Mouse (Mus musculus) thymus, adult 2 months (tissue): ENCODE results near the gene Scarb1. TPM values are rescaled to one million over a fixed set of nuclear protein-coding genes. Genes with fewer than 3 reads are reported as not detected.

Experiments used
- DNase-seq: peaks from one replicate; pipeline ENCODE4 v3.0.0; 2021
- H3K27ac ChIP-seq: fragments of 200-500 bp; 2 replicates; pipeline ENCODE4 v1.5.1; 2012; ENCODE audit warnings: low read length, control low read depth; ENCODE audit not compliant: control insufficient read depth, insufficient read depth
- H3K27me3 ChIP-seq: fragments of 200-500 bp; 2 replicates; pipeline ENCODE4 v1.6.1; 2012; ENCODE audit warnings: mild to moderate bottlenecking, low read length, moderate library complexity, mixed read lengths; ENCODE audit not compliant: control insufficient read depth, insufficient read depth
- H3K36me3 ChIP-seq: fragments of 200-500 bp; 2 replicates; pipeline ENCODE4 v1.6.1; 2012; ENCODE audit warnings: mild to moderate bottlenecking, low read length, moderate library complexity; ENCODE audit not compliant: control insufficient read depth, insufficient read depth
- H3K4me1 ChIP-seq: fragments of 200-500 bp; replicated peaks from 2 replicates; pipeline ENCODE4 v1.6.1; 2012; ENCODE audit warnings: low read length; ENCODE audit not compliant: control insufficient read depth, insufficient read depth
- H3K4me3 ChIP-seq: fragments of 200-500 bp; 2 replicates; pipeline ENCODE4 v1.5.1; 2012; ENCODE audit warnings: mild to moderate bottlenecking, low read length, control low read depth, moderate library complexity; ENCODE audit not compliant: control insufficient read depth, insufficient read depth
- CTCF ChIP-seq: fragments of 200-500 bp; IDR thresholded peaks from 2 replicates; pipeline ENCODE4 v1.5.1; 2012; ENCODE audit warnings: mild to moderate bottlenecking, control low read depth, low read length, moderate library complexity, borderline replicate concordance; ENCODE audit not compliant: control insufficient read depth, poor library complexity, insufficient read depth; ENCODE audit errors: extremely low read depth
- POLR2A ChIP-seq: fragments of 200-500 bp; IDR thresholded peaks from 2 replicates; pipeline ENCODE4 v1.6.1; 2012; ENCODE audit warnings: mild to moderate bottlenecking, low read length, control low read depth, moderate library complexity; ENCODE audit not compliant: control insufficient read depth, poor library complexity, insufficient read depth; ENCODE audit errors: extremely low read depth
- WGBS: fragments of 180-500 bp; shearing (Covaris S2); methylation state at CpG from one replicate; pipeline ENCODE4 v1.1.7; 2018; 5-methylcytosine and 5-hydroxymethylcytosine counted together
- polyA plus RNA-seq: library from polyadenylated mRNA; depleted of rRNA; stranded (reverse); fragments of >200 nt; gene quantifications from 2 replicates; pipeline ENCODE4 v1.2.3, GENCODE M21; 2012

The Scarb1 gene
- polyA plus RNA-seq, 1 experiment: 80.7 TPM

- peaks cover 14% of the 10 kb centered on the region for H3K4me1 ChIP-seq
- H3K4me3 ChIP-seq: no peak overlapping the region
- H3K36me3 ChIP-seq: no peaks in the 10 kb centered on the region
- no peak for DNase-seq
- 89% methylated on average over 13 of the region's 13 CpGs for WGBS
- H3K27ac ChIP-seq: no peak overlapping the region
- TF ChIP-seq CTCF (no peak), POLR2A (no peak)
- no peaks in the 10 kb centered on the region for H3K27me3 ChIP-seq
Observed at GRCm38 (mm10) chr5:125312970-125313597, 27.8 kb downstream of the Scarb1 start.

- no peak overlapping the region for H3K4me3 ChIP-seq
- TF ChIP-seq CTCF (no peak), POLR2A (no peak)
- no peaks in the 10 kb centered on the region for H3K36me3 ChIP-seq
- no peak for DNase-seq
- peaks cover 2% of the 10 kb centered on the region; the same call in 1 of the 2 replicates for H3K4me1 ChIP-seq
- H3K27ac ChIP-seq: no peak overlapping the region
- 93% methylated on average over 2 of the region's 2 CpGs for WGBS
- no peaks in the 10 kb centered on the region for H3K27me3 ChIP-seq
Observed at GRCm38 (mm10) chr5:125310986-125311385, 29.9 kb downstream of the Scarb1 start.

GRCm38 (mm10) chr5:125309193-125309592 is 31.7 kb downstream of the Scarb1 start:
- TF ChIP-seq CTCF: no peak
- TF ChIP-seq POLR2A: no peak
- H3K27ac ChIP-seq: no peak overlapping the region
- H3K27me3 ChIP-seq: no peaks in the 10 kb centered on the region
- WGBS: 95% methylated on average over 7 of the region's 7 CpGs
- peaks cover 2% of the 10 kb centered on the region; the same call in 1 of the 2 replicates for H3K4me1 ChIP-seq
- H3K4me3 ChIP-seq: no peak overlapping the region
- no peaks in the 10 kb centered on the region for H3K36me3 ChIP-seq
- no peak for DNase-seq

- DNase-seq: no peak
- TF ChIP-seq POLR2A: no peak
- TF ChIP-seq CTCF: no peak
- H3K36me3 ChIP-seq: no peaks in the 10 kb centered on the region
- H3K27ac ChIP-seq: no peak overlapping the region
- 91% methylated on average over 13 of the region's 13 CpGs for WGBS
- H3K4me3 ChIP-seq: no peak overlapping the region
- peaks cover 2% of the 10 kb centered on the region; the same call in 1 of the 2 replicates for H3K4me1 ChIP-seq
- no peaks in the 10 kb centered on the region for H3K27me3 ChIP-seq
Observed at GRCm38 (mm10) chr5:125306824-125307223, 34.1 kb downstream of the Scarb1 start.

- no peak for DNase-seq
- Histone ChIP-seq H3K4me3 (no peak overlapping the region), H3K36me3 (no peaks in the 10 kb centered on the region), H3K27ac (no peak overlapping the region), H3K4me1 (peaks cover 2% of the 10 kb centered on the region; the same call in 1 of the 2 replicates), H3K27me3 (no peaks in the 10 kb centered on the region)
- WGBS: 49% methylated on average over 7 of the region's 7 CpGs
- TF ChIP-seq CTCF (no peak), POLR2A (no peak)
Observed at GRCm38 (mm10) chr5:125306372-125306771, 34.5 kb downstream of the Scarb1 start.

- no peaks in the 10 kb centered on the region for H3K36me3 ChIP-seq
- no peak for DNase-seq
- H3K4me1 ChIP-seq: peaks cover 2% of the 10 kb centered on the region; the same call in 1 of the 2 replicates
- no peak overlapping the region for H3K4me3 ChIP-seq
- H3K27ac ChIP-seq: no peak overlapping the region
- H3K27me3 ChIP-seq: no peaks in the 10 kb centered on the region
- TF ChIP-seq POLR2A: no peak
- no peak for TF ChIP-seq CTCF
- 90% methylated on average over 14 of the region's 14 CpGs for WGBS
Observed at GRCm38 (mm10) chr5:125305229-125306081, 35.4 kb downstream of the Scarb1 start.
